Mouse (Mus musculus): ENCODE measurements around the gene Zfp747. TPM values are rescaled to one million over a fixed set of nuclear protein-coding genes. Genes with fewer than 3 reads are reported as not detected.
"Not testable (repeated sequence)": the region's sequence is repeated elsewhere in the genome, so short reads cannot be mapped to it uniquely, and the experiment has no call there.

Zfp747 gene
- polyA plus RNA-seq, 1 experiment, result 5.1 TPM

DNA sequence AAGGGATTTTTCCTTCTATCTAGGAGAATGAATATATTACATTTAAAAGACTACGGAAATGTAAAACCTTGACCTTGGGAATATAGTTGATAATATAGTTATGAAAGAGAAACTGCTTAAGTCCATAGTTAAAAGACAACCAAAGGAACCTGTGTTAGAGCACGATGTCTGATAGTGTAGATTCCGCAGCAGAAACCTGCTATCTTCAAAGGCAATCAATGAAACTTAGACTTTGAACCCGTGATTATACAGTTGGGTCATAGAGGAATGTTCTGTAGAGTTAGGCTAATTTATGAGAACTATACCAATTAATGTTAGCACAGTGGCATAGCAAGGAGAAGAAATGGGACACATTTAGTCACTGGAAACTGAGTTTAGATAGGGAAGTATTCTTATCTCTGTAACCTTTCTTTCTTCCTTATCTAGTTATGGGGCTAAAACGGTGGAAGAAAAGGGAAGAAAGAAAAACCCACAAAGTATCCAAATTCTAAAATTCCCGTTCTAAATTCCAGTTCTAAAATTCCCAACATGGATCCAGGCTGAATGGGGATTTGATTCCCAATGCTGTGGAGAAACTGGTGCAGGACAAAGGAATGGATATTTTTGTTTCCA is 2.6 kb upstream of the Zfp747 start:
- DNase-seq (ENCODE audit: extremely low spot score in 1 of 2, low spot score in 1 of 2), result no peak

DNA sequence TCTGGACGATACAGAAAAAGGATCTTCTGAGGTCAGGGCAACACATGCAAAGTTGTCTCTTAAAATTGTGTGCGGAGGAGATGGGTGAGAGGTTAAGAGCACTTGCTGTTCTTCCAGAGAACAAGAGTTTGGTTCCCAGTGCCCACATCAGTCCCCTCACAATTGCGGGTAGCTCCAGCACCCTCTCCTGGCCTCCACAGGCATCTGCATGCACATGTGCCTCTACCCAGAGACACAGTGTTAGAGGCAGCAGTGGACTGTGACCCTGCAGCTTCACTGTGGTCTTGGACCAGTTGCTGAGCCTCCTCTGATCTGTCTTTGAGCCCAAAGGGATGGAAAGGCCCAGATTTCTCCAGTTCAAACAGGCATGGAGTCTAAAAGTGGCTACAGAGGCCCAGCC is 4.0 kb downstream of the Zfp747 start:
- DNase-seq (ENCODE audit: extremely low spot score in 1 of 2, low spot score in 1 of 2), result not testable (repeated sequence)

- no peak for DNase-seq (ENCODE audit: extremely low spot score in 1 of 2, low spot score in 1 of 2)
These were observed 4.6 kb downstream of the Zfp747 start for GRCm38 (mm10) chr7:127371213-127371612.

- no peak for DNase-seq (ENCODE audit: extremely low spot score in 1 of 2, low spot score in 1 of 2)
These were observed 9.6 kb downstream of the Zfp747 start for GRCm38 (mm10) chr7:127366249-127366648.

DNA sequence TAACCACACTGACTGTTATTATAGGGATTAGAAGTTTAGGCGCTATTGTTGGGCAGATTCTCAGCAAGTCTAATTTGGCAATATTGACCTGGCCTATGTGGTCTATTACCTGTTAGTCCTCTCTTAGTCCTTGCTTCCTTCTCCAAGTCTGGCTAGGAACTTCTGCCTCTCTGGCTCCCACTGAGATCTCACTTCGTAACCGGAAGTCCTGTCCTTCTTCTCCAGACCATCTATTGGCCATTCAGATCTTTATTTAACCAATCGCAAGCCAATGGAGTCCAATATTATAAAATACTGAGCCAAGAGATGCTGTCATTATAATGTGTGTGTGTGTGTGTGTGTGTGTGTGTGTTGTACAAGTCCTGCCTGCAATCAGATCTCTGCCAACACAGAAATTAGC is 11.7 kb downstream of the Zfp747 start:
- DNase-seq (ENCODE audit: extremely low spot score in 1 of 2, low spot score in 1 of 2), result no peak

GRCm38 (mm10) chr7:127363475-127363921 is 12.4 kb downstream of the Zfp747 start:
- DNase-seq (ENCODE audit: extremely low spot score in 1 of 2, low spot score in 1 of 2), result peak in 1 of 2 experiments; percentile 37

- peak in 1 of 2 experiments; percentile 55 for DNase-seq (ENCODE audit: extremely low spot score in 1 of 2, low spot score in 1 of 2)
These were observed 13.4 kb downstream of the Zfp747 start for GRCm38 (mm10) chr7:127362418-127362817.

DNA sequence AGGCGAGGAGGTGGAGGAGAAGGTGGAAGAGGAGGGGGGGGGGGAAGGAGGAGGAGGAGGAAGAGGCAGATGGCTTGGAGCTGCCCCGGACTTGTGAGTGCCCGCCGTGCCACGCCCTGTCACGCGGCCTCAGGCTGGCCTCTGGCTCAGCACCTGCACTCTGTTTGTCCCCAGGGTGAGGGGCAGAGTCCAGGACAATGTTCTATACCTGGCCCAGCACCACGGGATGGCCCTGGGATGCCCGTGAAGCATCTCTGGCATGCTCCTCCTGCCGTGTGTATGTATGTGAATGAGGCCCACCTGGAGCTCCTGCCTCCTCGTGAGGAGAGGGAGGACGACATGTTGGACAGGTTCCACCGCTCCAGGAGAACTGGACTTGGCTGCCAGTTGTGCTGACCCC is 14.4 kb downstream of the Zfp747 start:
- no peak for DNase-seq (ENCODE audit: extremely low spot score in 1 of 2, low spot score in 1 of 2)

GRCm38 (mm10) chr7:127360265-127360664 is 15.6 kb downstream of the Zfp747 start:
- no peak for DNase-seq (ENCODE audit: extremely low spot score in 1 of 2, low spot score in 1 of 2)

DNA sequence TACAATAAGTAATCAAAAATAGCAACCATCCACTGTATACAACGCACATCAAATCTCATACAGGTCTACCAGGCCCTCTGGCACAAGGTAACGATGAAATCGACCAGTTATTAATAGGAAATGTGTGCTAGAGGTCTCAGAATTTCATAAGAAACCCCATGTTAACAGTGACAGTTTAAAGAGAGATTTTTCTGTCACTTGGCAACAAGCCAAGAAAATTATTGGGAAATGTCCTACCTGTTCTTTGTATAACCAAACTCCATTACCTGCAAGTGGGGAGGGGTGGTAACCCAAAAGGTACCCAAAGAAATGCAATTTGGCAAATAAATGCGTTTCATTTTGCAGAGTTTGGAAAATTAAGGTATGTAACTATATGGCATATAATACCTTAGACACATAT is 17.4 kb downstream of the Zfp747 start:
- DNase-seq (ENCODE audit: extremely low spot score in 1 of 2, low spot score in 1 of 2), result no peak

DNA sequence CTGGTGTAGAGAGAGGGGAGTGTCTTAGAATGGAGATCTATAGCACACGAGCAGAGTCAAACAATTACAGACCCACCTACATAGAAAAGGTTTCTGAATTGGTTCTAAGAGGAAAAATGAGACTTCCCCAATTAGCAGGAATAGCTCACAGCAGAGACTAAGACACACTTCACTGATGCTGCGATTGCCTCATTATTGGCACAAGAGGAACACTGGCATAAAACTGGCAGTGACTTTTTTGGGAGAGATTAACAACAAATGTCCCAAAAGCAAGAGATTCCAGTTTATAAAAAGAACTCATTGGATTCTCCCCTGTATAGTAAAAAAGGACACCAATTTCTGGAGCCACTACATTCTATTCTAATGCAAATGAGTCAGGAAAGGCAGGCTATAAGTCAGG is 18.0 kb downstream of the Zfp747 start:
- no peak for DNase-seq (ENCODE audit: extremely low spot score in 1 of 2, low spot score in 1 of 2)

DNA sequence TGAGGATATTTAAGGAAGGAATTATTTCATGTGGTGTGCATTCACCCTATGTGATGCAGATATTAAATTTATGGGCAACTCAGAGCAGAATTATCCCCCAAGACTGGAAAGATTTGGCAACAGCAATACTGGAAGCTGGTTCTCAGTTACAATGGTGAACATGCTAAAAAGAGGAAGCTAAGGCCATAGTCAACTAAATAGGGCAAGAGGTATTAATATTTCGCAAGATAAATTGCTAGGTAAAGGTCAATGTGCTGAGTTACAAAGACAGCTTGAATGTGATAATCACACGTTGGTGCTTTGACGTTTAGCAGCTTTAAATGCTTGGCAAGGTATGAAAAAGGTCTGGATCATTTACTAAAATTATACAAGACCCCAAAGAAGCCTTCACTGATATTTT is 20.1 kb downstream of the Zfp747 start:
- DNase-seq (ENCODE audit: extremely low spot score in 1 of 2, low spot score in 1 of 2), result no peak

DNA sequence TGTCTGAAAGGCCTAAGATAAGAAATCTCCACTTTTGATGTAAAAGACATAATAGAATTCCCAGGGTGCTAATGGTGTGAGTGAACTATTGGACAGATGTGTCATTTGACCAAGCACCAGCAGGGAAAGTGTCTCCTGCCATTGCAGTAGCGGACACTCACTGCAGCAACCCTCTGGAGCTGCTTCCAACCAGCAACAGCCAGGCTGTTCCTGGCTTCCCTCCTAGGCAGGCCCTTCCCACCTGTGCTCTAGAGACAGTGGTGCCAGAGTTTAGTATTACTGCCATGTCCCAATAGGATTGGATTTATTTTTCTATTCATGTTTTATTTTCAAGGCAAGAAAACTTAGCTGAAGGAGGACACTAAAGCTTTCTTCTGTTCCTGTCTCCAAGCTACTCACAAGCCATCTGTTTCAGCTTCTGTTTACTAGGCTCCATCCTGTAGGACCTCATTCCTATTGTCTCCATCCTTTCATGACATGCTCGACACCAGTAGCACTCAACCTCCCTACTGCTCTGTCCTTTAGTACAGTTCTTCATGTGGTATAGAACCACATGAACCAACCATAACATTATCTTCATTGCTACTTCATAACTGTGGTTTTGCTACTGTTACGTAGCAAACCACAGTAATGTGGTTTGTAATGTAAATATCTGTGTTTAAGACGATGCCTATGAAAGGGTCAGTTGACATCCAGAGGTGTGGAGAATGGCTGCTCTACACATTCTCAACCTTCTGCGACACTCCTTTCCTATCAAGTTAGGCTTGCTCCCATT is 24.4 kb downstream of the Zfp747 start:
- no peak for DNase-seq (ENCODE audit: extremely low spot score in 1 of 2, low spot score in 1 of 2)

DNA sequence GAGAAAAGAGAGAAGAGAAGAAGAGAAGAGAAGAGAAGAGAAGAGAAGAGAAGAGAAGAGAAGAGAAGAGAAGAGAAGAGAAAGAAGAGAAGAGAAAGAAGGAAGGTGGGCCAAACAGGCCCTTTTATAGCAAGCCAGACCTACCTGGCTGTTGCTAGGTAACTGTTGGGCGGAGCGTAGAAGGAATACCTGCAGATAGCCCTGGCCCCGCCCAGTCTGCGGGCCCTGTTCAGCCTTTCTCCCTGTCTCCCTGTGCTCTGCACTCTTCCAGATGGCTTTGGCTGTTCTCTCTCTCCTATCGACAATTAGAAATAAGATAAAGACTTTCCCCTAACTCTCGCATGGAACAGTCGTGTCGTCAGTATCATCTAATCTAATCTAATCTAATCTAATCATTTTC is 29.2 kb downstream of the Zfp747 start:
- DNase-seq (ENCODE audit: extremely low spot score in 1 of 2, low spot score in 1 of 2), result no peak

DNA sequence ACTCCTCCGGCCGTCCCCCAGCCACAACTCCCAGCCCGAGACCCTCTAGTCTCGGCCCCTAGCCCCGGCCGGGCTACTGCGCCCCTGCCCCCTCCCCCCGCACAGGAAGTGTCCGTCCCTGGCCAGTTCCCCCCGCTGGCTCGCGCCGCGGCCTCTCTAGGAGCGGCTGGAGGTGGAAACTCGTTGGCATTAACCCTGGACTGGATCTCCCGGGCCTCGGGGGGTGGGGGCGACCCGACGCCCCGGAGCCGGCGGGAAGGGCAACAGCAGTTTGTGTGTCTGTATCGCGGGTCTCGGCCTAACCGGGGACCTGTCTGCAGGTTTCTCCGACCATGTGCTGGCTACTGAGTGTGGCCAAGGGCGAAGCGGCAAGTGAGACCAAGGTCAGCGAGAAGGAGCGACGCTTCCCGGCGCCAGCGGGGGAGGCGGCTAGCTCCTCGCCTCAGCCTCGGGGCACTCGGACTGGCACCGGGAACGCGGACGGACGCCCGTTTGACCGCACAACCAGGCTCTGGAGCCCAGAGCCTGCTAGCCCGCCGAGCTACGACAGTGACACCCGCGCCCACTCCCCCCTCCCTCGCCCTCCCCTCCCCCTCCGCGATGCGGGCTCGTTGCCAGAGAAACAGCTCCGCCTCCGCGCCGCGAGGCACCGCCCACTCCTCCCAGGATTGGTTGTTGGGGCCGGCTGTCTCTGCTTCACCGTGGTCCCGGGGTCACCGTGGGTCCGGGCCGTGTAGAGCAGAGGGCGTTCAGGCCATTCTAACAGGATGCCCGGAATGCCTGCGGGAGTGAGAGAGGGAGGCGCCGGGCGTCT is 30.1 kb downstream of the Zfp747 start, which contains the start of gene Zfp768:
Zfp768 (minus strand) TSS at position 78 of the 814 bp plus-strand sequence.
- peak; percentile 54 to 83 for DNase-seq (ENCODE audit: extremely low spot score in 1 of 2, low spot score in 1 of 2)

DNA sequence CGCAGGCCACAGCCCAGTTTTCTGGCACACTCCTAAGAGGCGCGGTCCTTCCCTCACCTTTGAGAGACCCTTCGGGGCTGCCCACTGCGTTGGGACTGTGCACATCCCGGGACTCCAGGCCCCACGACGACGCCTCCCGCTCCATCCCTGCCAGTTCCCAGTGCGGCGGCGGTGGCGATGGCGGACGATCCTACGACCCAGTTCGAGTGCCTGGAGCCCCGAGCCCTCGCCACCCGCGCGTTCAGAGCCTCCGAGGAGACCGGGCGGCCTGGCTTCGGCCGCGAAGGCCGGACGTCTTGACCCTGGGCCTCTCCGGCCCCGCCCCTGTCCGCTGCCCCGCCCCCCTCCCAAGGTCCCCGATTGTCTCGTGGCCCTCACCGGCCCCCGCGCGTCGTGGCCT is 30.8 kb downstream of the Zfp747 start:
- peak in 1 of 2 experiments; percentile 28 for DNase-seq (ENCODE audit: extremely low spot score in 1 of 2, low spot score in 1 of 2)

DNA sequence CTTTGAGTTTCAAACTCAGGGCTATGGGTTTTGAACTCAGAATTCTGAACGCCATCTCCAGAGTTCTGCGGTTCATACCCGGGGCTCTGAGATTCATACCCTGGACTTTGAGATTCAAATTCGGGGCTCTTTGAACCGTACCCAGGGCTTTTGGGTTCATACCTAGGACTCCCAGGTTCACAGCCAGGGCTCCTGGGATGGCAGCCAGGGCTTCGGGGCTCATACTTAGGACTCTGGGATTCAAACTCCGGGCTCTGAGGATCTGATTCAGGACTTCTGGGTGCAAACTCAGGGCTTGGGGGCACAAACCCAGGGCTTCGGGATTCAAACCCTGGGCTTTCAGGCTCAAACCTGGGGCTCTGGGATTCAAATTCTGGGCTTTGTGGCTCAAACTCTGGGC is 31.5 kb downstream of the Zfp747 start:
- no peak for DNase-seq (ENCODE audit: extremely low spot score in 1 of 2, low spot score in 1 of 2)

- DNase-seq (ENCODE audit: extremely low spot score in 1 of 2, low spot score in 1 of 2), result no peak
These were observed 32.4 kb downstream of the Zfp747 start for GRCm38 (mm10) chr7:127343351-127344019.

DNA sequence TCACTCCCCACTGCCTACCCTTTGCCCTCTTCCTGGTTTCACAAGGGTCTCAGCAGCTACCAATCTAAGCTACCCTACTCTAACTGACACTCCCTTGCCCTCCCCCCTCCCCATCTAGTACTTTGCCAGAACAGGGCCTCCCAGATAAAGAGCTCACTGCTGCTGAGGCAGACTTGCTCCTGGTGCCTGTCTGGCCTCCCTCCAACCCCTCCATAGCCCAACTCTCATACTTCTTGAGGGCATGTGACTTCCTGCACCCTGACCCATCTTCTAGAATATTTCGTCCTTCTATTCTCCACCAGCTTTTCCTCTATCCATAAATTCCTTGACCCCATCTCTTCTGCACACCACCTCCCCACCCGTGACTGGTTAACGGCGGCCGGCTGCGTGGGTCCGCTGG is 33.0 kb downstream of the Zfp747 start:
- DNase-seq (ENCODE audit: extremely low spot score in 1 of 2, low spot score in 1 of 2), result no peak

DNA sequence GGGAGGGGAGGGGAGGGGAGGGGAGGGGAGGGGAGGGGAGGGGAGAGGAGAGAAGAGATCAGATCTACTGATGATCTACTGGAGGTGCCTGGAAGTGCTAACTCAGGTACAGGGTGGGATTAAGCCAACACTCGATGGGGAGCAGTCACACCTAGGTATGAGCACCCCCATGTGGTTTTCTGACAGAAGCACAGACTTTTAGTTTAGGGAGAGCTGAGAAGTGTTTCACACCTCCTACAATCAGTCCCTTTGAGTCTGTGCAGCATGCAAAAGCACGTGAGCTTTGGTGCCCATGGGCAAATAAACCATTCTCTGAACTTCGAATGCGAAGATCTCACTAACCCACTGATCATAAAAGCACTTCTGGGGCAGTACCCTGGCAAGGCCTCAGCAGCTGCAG is 33.5 kb downstream of the Zfp747 start:
- DNase-seq (ENCODE audit: extremely low spot score in 1 of 2, low spot score in 1 of 2), result peak in 1 of 2 experiments; percentile 46

GRCm38 (mm10) chr7:127341861-127342260 is 34.0 kb downstream of the Zfp747 start:
- DNase-seq (ENCODE audit: extremely low spot score in 1 of 2, low spot score in 1 of 2), result not testable (repeated sequence)
